In genomic region chr2:79459061-79460045, GRCm38 (mm10) we compare ENCODE assay signal across 12 mouse cellular contexts. TPM values are rescaled to one million over a fixed set of nuclear protein-coding genes. Genes with fewer than 3 reads are reported as not detected.
DNase-seq lines count a peak whose midpoint lies in the region; ATAC-seq lines count a peak whose summit lies in the region.
"Had no signal": no experiment of that assay in that cellular context is flagged by ENCODE, and none has a peak within 500 bp of the region (broad histone marks: within the 10 kb centered on the region; RNA-seq: fewer than 3 reads in every experiment).

No protein-coding gene starts in this region.

- 2% methylated on average over 44 of the region's 44 CpGs for WGBS in kidney, embryonic 14.5 days
- under 1% methylated on average over 44 of the region's 44 CpGs for WGBS in hindbrain, embryonic 12.5 days
- WGBS in neural tube, embryonic 12.5 days: under 1% methylated on average over 44 of the region's 44 CpGs

- DNase-seq in kidney, postnatal 10 days: no peak
- DNase-seq in cerebellum, postnatal 14 days: peak; percentile 74 to 79
- DNase-seq in urinary bladder, adult 2 months (ENCODE audit: low spot score): no peak
- no peak for DNase-seq in thymus, postnatal 0 days (ENCODE audit: low spot score)
- DNase-seq in gastrocnemius, postnatal 4 days (ENCODE audit: low spot score in 2 of 2): no peak
- DNase-seq: adrenal gland, postnatal 25 days; B cell, adult 2 months had no signal

- 0 out of 2 replicates have a peak, but pooled peaks cover 5% of the 10 kb centered on the region for H3K4me1 ChIP-seq in kidney, embryonic 14.5 days (ENCODE audit: control insufficient read depth, insufficient read depth, low read length)
- peaks cover 29% of the 10 kb centered on the region for H3K4me1 ChIP-seq in hindbrain, embryonic 12.5 days
- peaks cover 25% of the 10 kb centered on the region for H3K4me1 ChIP-seq in neural tube, embryonic 12.5 days

- no peaks in the 10 kb centered on the region for H3K9me3 ChIP-seq in kidney, embryonic 14.5 days (ENCODE audit: control insufficient read depth, low read length)
- no peaks in the 10 kb centered on the region for H3K9me3 ChIP-seq in hindbrain, embryonic 12.5 days (replicated peaks)
- no peaks in the 10 kb centered on the region for H3K9me3 ChIP-seq in neural tube, embryonic 12.5 days

- no peak overlapping the region for H3K27ac ChIP-seq in kidney, embryonic 14.5 days (ENCODE audit: low read depth, low read length)
- H3K27ac ChIP-seq in hindbrain, embryonic 12.5 days: peak overlapping the region; percentile 77
- peak overlapping the region; percentile 5; the same call in 1 of the 2 replicates for H3K27ac ChIP-seq in neural tube, embryonic 12.5 days

- H3K4me2 ChIP-seq in kidney, embryonic 14.5 days (replicated peaks; ENCODE audit: low read depth, low read length): no peak overlapping the region
- H3K4me2 ChIP-seq in hindbrain, embryonic 12.5 days (replicated peaks): peak overlapping the region; percentile 47
- peak overlapping the region; percentile 55 for H3K4me2 ChIP-seq in neural tube, embryonic 12.5 days (replicated peaks)

- H3K4me3 ChIP-seq in kidney, embryonic 14.5 days (ENCODE audit: low read length): no peak overlapping the region; the same call in 1 of the 2 replicates
- H3K4me3 ChIP-seq in hindbrain, embryonic 12.5 days: peak overlapping the region; percentile 20
- H3K4me3 ChIP-seq in neural tube, embryonic 12.5 days: peak overlapping the region; percentile 18

- H3K36me3 ChIP-seq in kidney, embryonic 14.5 days (ENCODE audit: control insufficient read depth, insufficient read depth, low read length): no peaks in the 10 kb centered on the region
- no peaks in the 10 kb centered on the region for H3K36me3 ChIP-seq in hindbrain, embryonic 12.5 days
- H3K36me3 ChIP-seq in neural tube, embryonic 12.5 days: no peaks in the 10 kb centered on the region

- H3K9ac ChIP-seq in kidney, embryonic 14.5 days (ENCODE audit: low read depth, low read length): no peak overlapping the region
- H3K9ac ChIP-seq in hindbrain, embryonic 12.5 days: 0 out of 2 replicates have a peak overlapping the region, but pooled peaks have one; percentile 14
- peak overlapping the region; percentile 26; the same call in 1 of the 2 replicates for H3K9ac ChIP-seq in neural tube, embryonic 12.5 days

- peak; percentile 50; the same call in 1 of the 2 replicates for ATAC-seq in kidney, embryonic 14.5 days (ENCODE audit: low FRiP score, low TSS enrichment)
- ATAC-seq in hindbrain, embryonic 12.5 days (ENCODE audit: low FRiP score): peak; percentile 32
- ATAC-seq in neural tube, embryonic 12.5 days (ENCODE audit: low FRiP score, low read depth): peak; percentile 28
- ATAC-seq: lung, postnatal 0 days had no signal

- H3K27me3 ChIP-seq in kidney, embryonic 14.5 days (ENCODE audit: control insufficient read depth, insufficient read depth, low read length): peaks cover 71% of the 10 kb centered on the region
- H3K27me3 ChIP-seq in hindbrain, embryonic 12.5 days: peaks cover 60% of the 10 kb centered on the region
- H3K27me3 ChIP-seq in neural tube, embryonic 12.5 days (replicated peaks): peaks cover 61% of the 10 kb centered on the region

RNA-seq across cellular contexts. Expression of gene Cerkl, which starts 2.8 kb away (rescaled TPM):
- polyA plus RNA-seq in kidney, embryonic 14.5 days (2014; fragmentation: Nextera tagmentation; extraction: Ambion mirVana): 1.4 and 2.7 TPM in 2 replicates
- 3.6 and 4.1 TPM in 2 replicates for polyA plus RNA-seq in hindbrain, embryonic 12.5 days (2016; fragmentation: Nextera tagmentation; extraction: Ambion mirVana)
- polyA plus RNA-seq in neural tube, embryonic 12.5 days (2016; fragmentation: Nextera tagmentation; extraction: Ambion mirVana): 1.8 and 2.1 TPM in 2 replicates
- polyA plus RNA-seq in urinary bladder, adult 2 months (2012; rRNA removed): 0.40 and 0.91 TPM in 2 replicates
- polyA plus RNA-seq in thymus, postnatal 0 days (2015; fragmentation: Nextera tagmentation; extraction: Ambion mirVana): 3.8 and 4.3 TPM in 2 replicates
- 1 to 10 TPM in 1 of 2 experiments, under 1 TPM in 1; 0.86 to 1.2 TPM for total RNA-seq in gastrocnemius, postnatal 4 days (2021)

RNA-seq across cellular contexts. Expression of gene Neurod1, which starts 2.8 kb away (rescaled TPM):
- polyA plus RNA-seq in kidney, embryonic 14.5 days (2014; fragmentation: Nextera tagmentation; extraction: Ambion mirVana): not detected in 2 replicates
- 25.3 and 30.4 TPM in 2 replicates for polyA plus RNA-seq in hindbrain, embryonic 12.5 days (2016; fragmentation: Nextera tagmentation; extraction: Ambion mirVana)
- 46.3 and 60.2 TPM in 2 replicates for polyA plus RNA-seq in neural tube, embryonic 12.5 days (2016; fragmentation: Nextera tagmentation; extraction: Ambion mirVana)
- polyA plus RNA-seq in urinary bladder, adult 2 months (2012; rRNA removed): not detected in 2 replicates
- not detected in 2 replicates for polyA plus RNA-seq in thymus, postnatal 0 days (2015; fragmentation: Nextera tagmentation; extraction: Ambion mirVana)
- not detected for total RNA-seq in gastrocnemius, postnatal 4 days (2021)
- total RNA-seq: adrenal gland, postnatal 25 days; gastrocnemius, adult 18-20 months had no signal
- polyA plus RNA-seq: lung, postnatal 0 days had no signal

Comparison
In these comparisons a context has a peak if more than half of its experiments do, and no peak if none do; other contexts are left out.
1. DNase-seq: peak in cerebellum, postnatal 14 days (2 of 2); none in kidney, postnatal 10 days (single experiment), urinary bladder, adult 2 months (single experiment), thymus, postnatal 0 days (single experiment) and gastrocnemius, postnatal 4 days (0 of 2).
2. RNA of gene Neurod1, which starts 2.8 kb away (polyA plus RNA-seq): 46.3 to 60.2 TPM in neural tube, embryonic 12.5 days and 25.3 to 30.4 TPM in hindbrain, embryonic 12.5 days; not detected in thymus, postnatal 0 days, not detected in kidney, embryonic 14.5 days and not detected in urinary bladder, adult 2 months; every median in the first group is over 10 times any median in the second.
3. Peak in every context shown above with its lines, with median percentiles within 50 percentile points of each other: ATAC-seq.